Mouse (Mus musculus) heart, adult 8-10 months (tissue): ENCODE measurements around the gene Rtn4rl1. TPM values are rescaled to one million over a fixed set of nuclear protein-coding genes. Genes with fewer than 3 reads are reported as not detected.
"Not testable (repeated sequence)": the region's sequence is repeated elsewhere in the genome, so short reads cannot be mapped to it uniquely, and the experiment has no call there.

Experiments
- DNase-seq: peaks from one replicate; pipeline ENCODE4 v3.0.0; 2022; ENCODE audit warnings: low spot score
- total RNA-seq, 4 experiments: library from RNA; stranded (reverse); gene quantifications; 2 replicates each; pipeline ENCODE4 v1.2.4; 2022

Gene Rtn4rl1
- total RNA-seq, 4 experiments from 2014 or later = 5.2 to 7.9 (median 6.8) TPM

DNA sequence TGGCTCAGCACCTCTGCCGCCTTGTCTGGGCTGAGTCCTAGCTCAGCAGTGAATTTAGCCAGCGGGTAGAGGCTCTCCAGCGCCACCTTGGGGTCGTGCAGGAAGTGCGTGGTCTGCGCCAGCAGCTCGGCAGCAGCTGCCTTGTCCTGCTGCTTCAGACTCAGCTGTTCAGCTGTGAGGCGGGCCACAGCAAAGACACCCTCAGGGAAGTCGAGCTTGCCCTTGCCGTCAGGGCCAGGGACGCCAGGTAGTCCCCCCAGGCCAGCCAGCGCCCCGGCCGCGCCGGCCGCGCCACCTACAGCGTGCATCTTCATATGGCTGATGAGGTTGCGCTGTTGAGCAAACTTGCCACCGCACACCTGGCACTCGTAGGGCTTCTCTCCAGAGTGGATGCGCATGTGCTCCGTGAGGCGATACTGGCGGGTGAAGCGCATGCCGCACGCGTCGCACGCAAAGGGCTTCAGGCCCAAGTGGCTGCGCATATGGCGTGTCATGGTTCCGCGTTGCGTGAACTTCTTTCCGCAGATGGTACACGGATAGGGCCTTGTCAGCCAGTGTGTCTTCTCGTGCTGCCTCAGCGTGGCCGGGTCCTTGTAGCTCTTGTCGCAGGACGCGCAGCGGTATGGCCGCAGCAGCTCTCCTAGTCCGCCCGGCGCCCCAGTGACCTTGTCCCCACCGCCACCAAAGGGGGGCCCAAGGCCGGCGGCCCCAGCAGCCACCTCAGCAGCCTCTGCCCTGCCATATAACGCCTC is 28.0 kb upstream of the Rtn4rl1 start:
- DNase-seq = peak; percentile 89

DNA sequence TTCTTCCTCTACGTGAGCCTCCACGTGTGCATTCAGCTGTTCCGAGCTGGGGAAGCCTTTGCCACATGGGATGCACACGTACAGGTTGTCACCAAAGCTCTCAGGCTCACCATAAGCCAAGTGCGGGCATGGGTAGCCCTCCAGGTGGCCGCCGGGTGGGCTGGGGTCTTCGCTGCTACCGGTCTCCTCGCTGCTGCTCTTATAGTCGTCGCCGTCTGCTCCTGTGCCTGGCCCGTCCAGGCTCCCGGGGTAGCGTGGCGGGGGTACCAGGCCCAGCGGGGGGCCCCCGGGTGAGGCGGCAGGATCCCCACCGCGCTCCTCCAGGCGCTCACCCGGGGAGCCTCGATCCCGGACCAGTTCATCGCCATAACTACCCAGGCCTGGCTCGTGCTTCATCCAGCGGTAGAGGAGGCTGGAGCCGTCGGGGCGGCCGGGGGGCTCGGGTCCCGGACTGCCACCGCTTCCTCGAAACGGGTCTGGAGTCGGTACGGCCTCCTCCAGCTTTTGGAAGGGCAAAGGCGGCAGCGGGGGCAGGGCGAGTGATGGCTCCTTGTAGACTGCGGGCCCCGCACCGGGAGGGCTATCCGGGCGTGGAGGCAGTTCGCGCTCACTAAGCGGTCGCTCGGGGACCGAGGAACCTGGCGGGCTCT is 27.3 kb upstream of the Rtn4rl1 start:
- no peak for DNase-seq

DNA sequence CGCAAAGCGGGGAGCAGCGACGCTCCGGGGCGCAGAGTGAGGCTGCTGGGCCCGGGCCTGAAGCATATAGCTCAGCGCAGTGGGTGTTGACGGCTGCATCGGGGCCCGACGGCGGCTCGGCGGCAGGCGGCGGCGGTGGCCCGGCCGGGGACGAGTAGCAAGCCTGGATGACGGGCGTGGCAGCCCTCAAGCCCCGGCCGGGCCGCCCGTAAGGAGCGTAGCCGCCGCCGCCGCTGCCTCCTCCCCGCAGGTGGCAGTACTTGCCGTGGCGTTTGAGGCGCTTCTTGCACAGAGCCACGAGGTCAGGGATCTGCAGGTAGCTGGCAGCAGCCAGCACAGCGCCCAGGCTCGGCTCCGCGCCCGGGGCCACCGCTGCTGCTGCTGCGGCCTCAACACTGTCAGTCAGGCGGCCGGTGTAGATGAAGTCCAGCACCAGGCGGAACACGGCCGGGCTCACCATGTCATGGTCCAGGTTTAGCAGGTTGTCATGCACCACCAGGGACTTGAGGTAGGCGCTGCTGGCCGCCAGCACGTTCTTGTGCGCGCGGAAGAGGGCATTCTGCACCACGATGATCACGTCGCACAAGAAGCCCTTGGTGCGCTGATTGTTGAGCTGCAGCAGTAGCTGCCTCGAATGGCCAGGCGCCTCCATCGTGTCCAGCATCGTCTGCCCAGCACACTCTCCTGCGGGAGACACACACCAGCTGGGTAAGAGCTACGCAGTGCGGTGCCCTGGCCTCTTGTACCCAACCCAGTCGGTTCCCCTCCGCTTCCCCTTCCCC is 26.5 kb upstream of the Rtn4rl1 start:
- no peak for DNase-seq

DNA sequence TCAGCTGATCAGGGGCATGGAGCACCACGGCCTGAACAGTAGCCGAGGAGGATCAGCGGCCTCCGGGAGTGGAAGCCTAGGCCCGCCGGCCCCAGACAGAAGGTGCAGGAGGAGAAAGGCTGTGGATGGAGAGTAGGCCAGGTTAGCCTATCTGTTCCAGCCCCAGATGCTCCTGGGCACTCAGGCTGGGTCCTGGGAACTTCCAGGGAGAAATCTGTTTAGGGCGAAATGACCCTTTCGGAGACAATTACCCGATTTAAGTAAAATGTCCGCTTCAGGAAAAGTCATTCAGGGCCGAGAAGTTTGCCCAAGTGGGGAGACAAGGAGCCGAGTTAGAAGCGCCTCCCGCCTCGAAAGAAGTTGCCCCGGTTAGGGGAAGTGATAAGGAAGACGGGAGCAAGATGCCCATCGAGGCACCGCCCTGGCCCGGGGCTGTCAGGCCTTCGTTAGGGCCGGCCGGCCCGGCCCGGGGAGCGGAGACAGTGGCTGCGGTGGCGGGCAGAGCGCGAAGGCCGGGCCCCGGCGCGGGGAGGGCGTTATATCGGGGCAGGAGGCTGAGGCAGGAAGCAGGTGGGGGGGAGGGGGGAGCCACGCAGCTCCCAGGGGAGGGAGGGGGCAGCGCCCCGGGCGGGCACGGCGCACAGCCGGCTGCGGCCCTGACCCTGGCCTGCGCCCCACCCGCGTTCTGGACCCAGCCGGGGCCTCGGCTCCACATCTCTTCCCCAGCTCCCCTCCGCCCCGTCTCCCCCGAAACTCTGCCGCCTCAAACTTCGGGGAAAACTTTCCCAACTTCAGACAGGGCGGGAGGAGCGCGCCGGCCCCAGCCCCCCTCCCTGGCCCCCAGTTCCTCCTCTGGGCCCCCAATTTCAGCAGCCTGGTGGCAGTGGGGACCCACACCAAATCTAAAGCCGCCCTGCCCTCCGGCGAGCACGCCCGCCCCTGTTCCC is 25.7 kb upstream of the Rtn4rl1 start:
- DNase-seq = no peak

DNA sequence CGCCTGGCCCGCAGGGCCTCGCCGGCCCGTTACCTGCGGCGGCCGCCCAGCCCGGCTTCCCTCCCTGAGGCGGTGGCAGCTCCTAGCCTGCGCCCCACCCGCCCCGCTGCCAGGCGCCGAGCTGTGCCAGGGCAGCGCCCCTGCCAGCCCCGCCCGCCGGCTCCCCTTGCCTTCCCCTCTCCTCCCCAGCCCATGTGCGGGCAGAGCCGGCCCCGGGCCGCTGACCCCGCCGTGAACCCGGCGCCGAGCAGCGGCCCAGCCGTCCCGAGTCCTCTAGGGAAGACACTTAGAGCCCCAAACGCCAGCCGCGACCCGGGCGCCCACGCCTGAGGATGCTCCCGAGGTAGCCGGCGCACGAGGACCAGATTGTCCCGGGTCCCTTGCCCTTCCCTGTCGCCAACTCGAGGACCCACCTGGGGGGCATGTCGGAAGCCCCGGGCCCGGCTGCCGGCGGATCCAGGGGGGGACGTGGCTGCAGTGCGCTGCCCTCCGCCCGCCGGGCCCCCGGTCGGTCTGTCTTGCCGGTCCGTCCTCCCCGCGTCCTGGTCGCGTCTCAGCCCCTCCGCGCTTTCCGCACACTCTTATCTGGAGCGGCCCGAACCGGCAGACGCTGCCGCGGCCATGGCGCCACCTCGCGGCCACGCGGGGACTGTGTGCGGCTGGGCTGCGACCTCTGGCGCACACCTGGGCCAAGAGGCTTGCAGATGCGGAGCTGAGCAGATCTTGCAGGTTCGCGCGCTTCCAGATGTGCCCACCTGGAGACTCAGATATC is 24.8 kb upstream of the Rtn4rl1 start:
- DNase-seq = peak; percentile 89

DNA sequence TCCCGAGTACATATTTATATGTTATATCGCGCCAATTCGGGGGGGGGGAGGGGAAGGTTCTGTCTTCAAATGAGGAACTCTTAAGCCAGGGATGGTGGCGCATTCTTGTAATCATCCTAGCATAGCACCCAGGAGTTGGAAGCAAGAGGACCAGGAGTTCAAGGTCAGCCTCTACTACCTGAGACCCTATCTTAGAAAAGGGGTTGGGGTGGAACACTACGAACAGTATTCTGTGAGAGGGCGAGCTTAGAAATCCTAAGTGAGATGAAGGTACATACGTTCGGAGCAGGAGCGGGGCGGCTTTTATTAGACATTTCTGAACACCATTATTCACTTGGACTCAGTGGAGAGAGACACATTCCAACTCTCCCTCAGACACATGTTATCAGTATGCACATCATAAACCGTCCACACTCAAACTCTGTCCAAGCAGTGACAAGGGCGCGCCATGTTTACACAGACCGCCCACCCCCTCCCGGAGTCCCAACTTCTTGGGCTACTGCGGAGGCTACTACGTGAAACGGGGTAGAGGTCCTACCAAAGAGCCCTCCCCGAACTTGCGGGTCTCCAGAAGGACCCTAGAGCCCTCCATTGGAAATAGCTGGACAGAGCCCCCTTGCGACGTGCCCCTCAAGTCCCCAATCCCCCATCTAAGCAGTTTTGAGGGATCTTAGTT is 24.0 kb upstream of the Rtn4rl1 start, which contains the start of gene Hic1:
TSS of gene Hic1 (minus strand) at position 115 of the 676 bp plus-strand sequence.
- no peak for DNase-seq

DNA sequence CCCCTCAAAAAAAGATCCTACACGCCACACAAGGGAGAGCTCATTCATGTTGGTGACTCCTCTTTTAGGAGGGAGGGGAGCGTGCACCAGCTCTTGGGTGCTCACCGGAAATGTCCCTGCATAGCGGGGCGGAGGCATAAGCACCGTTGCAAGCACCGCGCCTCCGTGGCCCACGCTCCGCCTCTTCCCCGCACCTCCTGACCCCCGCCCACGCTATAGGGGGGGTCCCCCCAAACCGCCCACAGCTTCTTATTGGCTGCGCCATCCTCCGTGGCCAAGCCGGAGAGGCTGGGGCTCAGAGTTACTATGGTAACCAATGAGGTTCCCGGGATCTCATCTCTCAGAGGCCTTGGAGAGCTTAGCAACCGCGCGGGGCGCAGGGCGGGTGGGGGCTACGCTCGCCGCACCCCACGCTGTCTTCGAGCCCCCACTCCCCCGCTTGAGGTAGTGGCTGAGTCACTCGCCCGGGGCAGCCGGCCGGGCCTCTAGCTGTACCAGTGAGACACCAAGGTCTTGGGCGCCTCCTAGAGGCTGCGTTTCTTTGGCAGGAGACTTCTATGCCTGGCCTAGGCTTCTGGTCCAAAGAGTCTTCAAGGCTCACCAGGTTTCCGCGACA is 23.3 kb upstream of the Rtn4rl1 start:
- peak; percentile 94 for DNase-seq

DNA sequence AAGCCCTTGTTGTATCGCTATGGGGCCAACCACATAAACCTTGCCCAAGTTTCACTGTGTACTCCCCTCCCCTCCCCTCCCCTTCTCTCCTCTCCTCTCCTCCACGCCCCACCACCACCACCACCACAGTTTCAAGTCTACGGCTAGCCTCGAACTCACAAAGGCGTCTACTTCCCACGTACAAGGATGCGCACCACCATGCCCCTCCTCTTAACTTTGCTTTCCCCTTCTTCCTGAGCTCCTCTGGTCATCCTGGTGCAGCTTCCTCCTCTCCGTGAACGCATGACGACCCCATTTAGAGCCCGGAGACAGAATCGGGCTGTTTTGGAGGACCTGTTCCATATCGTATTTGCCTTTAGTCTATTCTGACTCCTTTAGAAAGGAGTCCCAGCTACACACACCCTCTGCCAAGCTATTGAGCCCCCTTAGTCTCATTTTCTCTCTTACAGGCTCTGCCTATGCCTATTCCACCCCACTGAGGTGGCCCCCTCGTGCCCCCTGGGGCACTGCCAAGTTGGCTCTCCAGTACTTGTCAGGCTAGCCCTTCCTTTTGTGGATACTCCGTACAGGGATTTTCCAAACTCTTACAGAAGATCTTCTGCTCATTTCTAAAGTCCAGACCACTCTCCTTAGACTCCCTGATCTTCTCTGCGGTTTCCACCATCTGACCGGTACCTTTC is 22.3 kb upstream of the Rtn4rl1 start:
- DNase-seq = no peak

DNA sequence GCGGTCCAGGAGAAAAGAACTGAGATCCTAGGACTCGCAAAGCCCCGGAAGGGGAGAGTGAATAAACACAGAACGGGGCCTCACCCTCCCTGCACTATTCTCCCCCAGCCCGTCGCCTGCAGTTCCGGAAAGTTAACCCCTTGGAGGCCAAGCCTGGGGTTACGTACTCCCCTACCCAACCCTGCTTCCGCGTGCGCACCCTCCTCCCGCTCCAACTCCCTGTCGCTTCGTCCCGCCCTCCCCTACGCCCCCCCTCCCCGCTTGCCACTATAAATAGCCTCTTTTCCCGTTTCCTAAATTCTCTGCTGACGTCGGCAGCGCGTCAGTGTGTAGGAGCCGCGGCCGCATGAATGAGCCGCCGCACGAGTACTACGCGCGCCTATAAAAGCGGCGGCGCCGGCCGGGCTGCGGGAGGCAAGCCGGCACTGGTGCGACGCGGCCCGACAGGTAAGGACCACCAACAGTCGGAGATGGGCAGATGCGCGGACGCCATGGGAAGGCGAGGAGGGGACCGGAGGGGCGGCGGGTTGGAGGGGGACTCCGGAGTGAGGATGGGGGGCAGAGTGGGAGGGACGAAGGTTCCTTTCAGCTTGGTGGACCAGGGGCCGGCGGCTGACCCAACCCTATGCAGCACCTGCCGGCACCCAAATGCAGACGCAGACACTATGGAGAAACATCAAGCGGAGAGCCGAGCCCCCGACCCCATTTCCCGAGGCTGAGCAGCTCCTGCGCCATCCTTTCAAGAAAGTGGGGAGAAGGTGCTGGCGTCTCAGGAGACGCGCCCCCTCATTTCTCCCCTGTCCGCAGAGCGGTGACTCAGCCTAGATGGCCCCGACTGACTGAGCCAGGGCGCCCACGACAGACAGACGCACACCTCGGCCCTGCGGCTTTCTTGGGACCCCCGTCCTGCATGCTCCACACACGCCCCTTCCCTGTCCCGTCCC is 21.2 kb upstream of the Rtn4rl1 start:
- DNase-seq = no peak

DNA sequence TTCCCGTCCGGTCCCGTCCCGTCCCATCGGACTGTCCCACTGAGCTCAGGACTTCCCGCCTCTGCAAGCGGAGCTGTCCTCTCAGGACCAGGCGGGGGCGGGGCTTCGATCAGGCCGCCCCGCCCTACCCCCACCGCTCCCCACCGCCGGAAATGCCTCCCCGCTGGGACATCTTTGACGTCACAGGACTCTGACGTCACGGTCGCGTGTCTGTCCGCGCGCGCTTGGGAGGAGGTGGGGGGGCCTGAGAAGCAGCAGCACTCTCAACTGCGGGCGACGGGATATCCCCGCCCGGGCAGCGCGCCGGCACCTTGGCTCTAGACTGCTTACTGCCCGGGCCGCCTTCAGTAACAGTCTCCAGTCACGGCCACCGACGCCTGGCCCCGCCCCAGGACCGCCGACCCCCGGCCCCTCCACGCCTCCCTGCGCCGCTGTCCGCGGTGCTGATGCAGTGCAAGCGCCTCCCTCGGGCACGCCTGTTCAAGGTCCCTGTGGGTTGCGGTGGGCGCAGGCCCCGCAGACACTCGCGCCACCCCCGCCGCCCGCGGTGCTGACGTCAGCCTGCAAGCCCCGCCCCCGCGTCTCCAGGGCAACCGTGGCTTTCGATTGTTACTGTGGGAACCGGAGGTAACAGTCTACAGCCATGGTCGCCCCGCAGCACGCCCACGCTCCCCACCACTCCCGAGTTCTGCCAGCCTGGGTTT is 20.3 kb upstream of the Rtn4rl1 start:
- no peak for DNase-seq

DNA sequence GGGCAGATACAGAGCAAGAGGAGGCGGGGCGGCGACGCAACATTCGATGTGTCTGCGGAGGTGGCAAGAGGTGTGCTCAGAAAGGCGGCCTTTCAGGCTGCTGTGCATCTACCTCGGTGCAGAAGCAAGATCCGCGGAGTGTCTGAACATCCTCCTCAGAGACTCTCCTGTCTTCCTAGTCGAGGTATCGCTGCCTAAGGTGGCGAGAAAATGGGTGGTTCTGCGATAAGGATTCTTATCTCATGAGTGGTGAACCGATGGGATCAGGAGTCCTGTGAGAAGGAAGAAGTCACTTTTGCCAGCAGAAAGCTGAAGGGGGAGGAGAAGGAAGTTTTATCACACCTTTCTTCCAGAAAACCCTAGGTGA is 19.8 kb upstream of the Rtn4rl1 start:
- no peak for DNase-seq

DNA sequence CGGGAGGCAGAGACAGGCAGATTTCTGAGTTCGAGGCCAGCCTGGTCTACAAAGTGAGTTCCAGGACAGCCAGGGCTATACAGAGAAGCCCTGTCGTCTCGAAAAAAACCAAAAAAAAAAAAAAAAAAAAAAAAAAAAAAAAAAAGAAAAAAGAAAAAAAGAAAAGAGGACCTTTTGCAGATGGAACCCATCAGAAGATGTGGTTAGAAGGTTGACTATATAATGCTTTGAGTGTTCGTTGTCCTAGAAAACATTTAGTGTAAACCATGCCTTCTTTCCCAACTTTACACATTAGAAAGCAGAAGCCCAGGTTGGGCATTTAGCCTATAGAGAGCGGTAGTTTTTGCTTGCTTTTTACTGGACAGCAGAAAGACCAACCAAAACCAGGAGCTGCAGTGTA is 19.0 kb upstream of the Rtn4rl1 start:
- not testable (repeated sequence) for DNase-seq

DNA sequence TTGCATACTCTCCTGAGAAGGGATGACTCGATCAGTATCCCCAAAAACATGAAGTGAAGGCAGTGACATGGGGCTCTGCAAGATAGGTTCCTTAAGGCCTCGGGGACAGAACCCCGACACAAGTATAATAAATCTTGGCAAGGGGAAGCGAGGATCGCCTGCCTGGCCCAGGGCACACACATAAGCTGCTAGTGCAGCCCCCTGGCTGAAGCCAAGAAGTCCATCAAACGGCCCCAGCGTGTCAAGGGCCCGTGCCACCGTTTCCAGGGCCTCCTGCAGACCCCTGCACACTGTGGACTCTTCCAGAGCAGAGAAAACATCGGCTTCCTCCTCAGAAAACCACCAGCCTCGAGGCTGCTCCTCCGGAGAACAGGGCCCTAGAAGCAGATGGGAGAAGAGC is 15.6 kb upstream of the Rtn4rl1 start:
- no peak for DNase-seq

DNA sequence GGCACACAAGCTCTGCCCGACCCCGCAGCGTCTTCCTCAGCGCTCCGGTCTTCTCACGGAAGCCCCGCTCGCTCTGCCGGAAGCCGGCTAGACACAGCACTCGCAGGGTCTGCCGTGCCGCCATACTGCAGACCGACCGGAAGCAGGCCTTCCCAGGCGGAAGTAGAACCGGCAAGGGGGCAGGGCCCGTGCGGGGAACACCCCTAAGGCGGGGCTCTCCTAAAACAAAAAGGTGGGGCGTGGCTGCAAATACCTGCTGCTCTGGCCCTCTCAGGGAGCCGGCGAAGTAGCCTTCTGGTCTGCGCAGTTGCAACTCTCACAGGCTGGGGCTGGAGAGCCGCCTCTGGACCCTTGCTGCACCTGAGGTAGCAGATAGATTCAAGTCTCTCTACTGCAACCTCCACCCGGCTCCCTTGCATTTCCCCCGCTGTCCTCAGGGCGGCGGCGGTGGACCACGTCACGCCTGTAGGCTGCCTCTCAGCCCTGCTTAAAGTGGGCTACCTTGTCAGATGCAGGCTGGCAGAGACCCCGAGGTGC is 14.8 kb upstream of the Rtn4rl1 start, which contains the start of gene Ovca2:
TSS of gene Ovca2 (minus strand) at position 164 of the 537 bp plus-strand sequence.
- peak; percentile 88 for DNase-seq

DNA sequence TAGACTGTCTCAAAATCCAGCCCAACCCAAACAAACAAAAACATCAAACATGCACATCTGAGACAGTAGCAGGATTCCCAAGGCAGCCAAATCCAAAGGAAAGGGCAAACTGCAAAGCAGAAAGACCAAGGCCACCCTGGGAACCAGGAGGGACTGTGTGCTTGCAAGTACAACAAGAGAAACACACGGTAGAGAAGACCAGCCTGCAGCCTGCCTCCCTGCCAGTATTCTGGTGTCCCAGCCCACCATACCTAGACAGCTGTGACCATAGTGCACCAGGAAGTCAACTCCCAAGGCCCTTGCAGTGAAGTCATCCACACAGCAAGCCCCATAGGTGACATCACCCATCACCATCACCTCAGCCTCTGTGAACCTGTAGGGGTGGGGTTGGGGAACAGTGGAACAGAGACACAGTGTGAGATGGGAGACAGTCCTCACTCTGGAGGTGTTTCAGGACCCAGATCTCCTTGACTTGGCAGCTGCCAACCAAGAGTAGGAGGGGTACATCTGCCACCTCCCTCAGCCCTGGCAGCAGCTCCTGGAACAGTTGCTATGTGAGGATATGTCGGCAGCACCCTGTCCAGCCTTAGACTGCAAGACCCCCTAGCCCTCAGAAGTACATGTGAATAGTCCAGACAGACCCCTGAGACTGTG is 9.5 kb upstream of the Rtn4rl1 start:
- DNase-seq = no peak

DNA sequence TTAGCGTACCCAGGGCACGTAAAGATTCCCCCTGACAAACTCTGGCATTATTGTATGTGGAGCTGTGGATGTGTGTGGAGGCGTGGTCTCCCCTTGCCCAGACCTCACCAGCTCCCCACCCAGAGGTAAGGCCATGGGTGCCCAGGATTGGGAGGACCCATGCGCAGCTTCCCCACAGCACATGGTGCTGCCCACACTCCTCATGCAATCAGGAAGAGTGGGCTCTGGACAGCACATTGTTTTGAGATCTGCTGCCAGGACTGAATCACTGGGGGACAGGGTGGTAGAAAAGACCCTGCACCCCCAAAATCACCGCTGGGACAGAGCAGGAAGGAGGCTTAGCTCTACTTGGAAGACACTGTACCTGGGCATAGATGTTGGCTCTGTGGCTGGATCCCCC is 9.0 kb upstream of the Rtn4rl1 start:
- no peak for DNase-seq
